Mouse (Mus musculus) liver, adult (tissue): ENCODE measurements around the gene Hist1h2bf.
"Not testable (repeated sequence)": the region's sequence is repeated elsewhere in the genome, so short reads cannot be mapped to it uniquely, and the experiment has no call there.

ENCODE experiments used
- GATA4 ChIP-seq: IDR thresholded peaks from 2 replicates; pipeline ENCODE4 v1.6.1; 2014; ENCODE audit warnings: mild to moderate bottlenecking, low read length; ENCODE audit not compliant: insufficient replicate concordance

Gene Hist1h2bf

GRCm38 (mm10) chr13:23534368-23535131 lies 39.4 kb downstream of the Hist1h2bf start:
- TF ChIP-seq GATA4: no peak

- not testable (repeated sequence) for TF ChIP-seq GATA4
These were observed 40.2 kb downstream of the Hist1h2bf start, which contains the start of gene Hist1h2af for GRCm38 (mm10) chr13:23533560-23534367. TSS of gene Hist1h2af (plus strand) at chr13:23533906.

GRCm38 (mm10) chr13:23532262-23533075 lies 41.5 kb downstream of the Hist1h2bf start:
- TF ChIP-seq GATA4: no peak

GRCm38 (mm10) chr13:23530901-23531875 lies 42.8 kb downstream of the Hist1h2bf start, which contains the start of gene Hist1h4h:
TSS of gene Hist1h4h (plus strand) at chr13:23531050.
- no peak; the same call in 1 of the 2 replicates for TF ChIP-seq GATA4

- TF ChIP-seq GATA4: peak; percentile 10; the same call in 1 of the 2 replicates
These were observed 43.7 kb downstream of the Hist1h2bf start for GRCm38 (mm10) chr13:23530181-23530900.

- TF ChIP-seq GATA4: no peak
These were observed 44.4 kb downstream of the Hist1h2bf start for GRCm38 (mm10) chr13:23529480-23530165.

- no peak for TF ChIP-seq GATA4
These were observed 45.0 kb downstream of the Hist1h2bf start for GRCm38 (mm10) chr13:23529005-23529404.

- TF ChIP-seq GATA4: no peak
These were observed 47.7 kb downstream of the Hist1h2bf start for GRCm38 (mm10) chr13:23526312-23526711.

GRCm38 (mm10) chr13:23525901-23526300 lies 48.1 kb downstream of the Hist1h2bf start:
- TF ChIP-seq GATA4: no peak

GRCm38 (mm10) chr13:23524654-23525053 lies 49.3 kb downstream of the Hist1h2bf start:
- no peak for TF ChIP-seq GATA4

- TF ChIP-seq GATA4: no peak
These were observed 50.0 kb downstream of the Hist1h2bf start for GRCm38 (mm10) chr13:23523976-23524375.
